Mouse (Mus musculus) intestine, postnatal 0 days (tissue): ENCODE results near the gene Prkag3. TPM values are rescaled to one million over a fixed set of nuclear protein-coding genes. Genes with fewer than 3 reads are reported as not detected.
A peak's percentile ranks its signal among the peaks of the same experiment; 100 is the strongest.

ENCODE experiments used
- ATAC-seq: fragments of 200-750 bp; cut with Nextera tagmentation; 2 replicates; pipeline ENCODE4 v1.8.0; 2017; ENCODE audit warnings: mild to moderate bottlenecking, moderate TSS enrichment, moderate library complexity
- H3K27ac ChIP-seq: fragments of 300-500 bp; sonication (generic); 2 replicates; pipeline ENCODE4 v1.5.1; 2014; ENCODE audit warnings: mild to moderate bottlenecking, low read depth, low read length, moderate library complexity
- H3K27me3 ChIP-seq: fragments of 300-500 bp; sonication (generic); replicated peaks from 2 replicates; pipeline ENCODE4 v1.6.1; 2014; ENCODE audit warnings: low read length, mixed read lengths; ENCODE audit not compliant: control insufficient read depth, insufficient read depth
- H3K36me3 ChIP-seq: fragments of 300-500 bp; sonication (generic); 2 replicates; pipeline ENCODE4 v1.6.1; 2014; ENCODE audit warnings: mild to moderate bottlenecking, moderate library complexity; ENCODE audit not compliant: control insufficient read depth, insufficient read depth
- H3K4me1 ChIP-seq: fragments of 300-500 bp; sonication (generic); replicated peaks from 2 replicates; pipeline ENCODE4 v1.6.1; 2014; ENCODE audit warnings: antibody characterized with exemption, low read length, mixed read lengths; ENCODE audit not compliant: control insufficient read depth, insufficient read depth
- H3K4me2 ChIP-seq: fragments of 300-500 bp; sonication (generic); replicated peaks from 2 replicates; pipeline ENCODE4 v1.6.1; 2014; ENCODE audit warnings: low read depth, mild to moderate bottlenecking, moderate library complexity
- H3K4me3 ChIP-seq: fragments of 300-500 bp; sonication (generic); 2 replicates; pipeline ENCODE4 v1.5.1; 2014; ENCODE audit warnings: low read depth, low read length
- H3K9ac ChIP-seq: fragments of 300-500 bp; sonication (generic); 2 replicates; pipeline ENCODE4 v1.6.1; 2014; ENCODE audit warnings: mild to moderate bottlenecking, low read depth, low read length
- H3K9me3 ChIP-seq: fragments of 300-500 bp; sonication (generic); 2 replicates; pipeline ENCODE4 v1.6.1; 2016; ENCODE audit warnings: mixed run types; ENCODE audit not compliant: control insufficient read depth
- CTCF ChIP-seq: sonication (generic); IDR thresholded peaks from 2 replicates; pipeline ENCODE4 v1.5.1; 2016; ENCODE audit warnings: low read depth, mild to moderate bottlenecking, control low read depth, antibody characterized with exemption, moderate library complexity
- WGBS: fragments of 180-500 bp; shearing (Covaris S2); extraction: QIAGEN DNeasy Blood & Tissue Kit; methylation state at CpG from one replicate; pipeline ENCODE4 v1.1.7; 2014; 5-methylcytosine and 5-hydroxymethylcytosine counted together
- polyA plus RNA-seq: library from polyadenylated mRNA; unstranded; fragments of >200 nt; fragmentation: Nextera tagmentation; extraction: Ambion mirVana; gene quantifications from 2 replicates; pipeline ENCODE4 v1.2.1, GENCODE M21; 2015

Prkag3 gene
- polyA plus RNA-seq, 1 experiment from 2014 or later = 0.09 TPM

GRCm38 (mm10) chr1:74771467-74771844 is 22.4 kb upstream of the Prkag3 start:
- WGBS = 0% methylated on average over 14 of the region's 26 CpGs
- Histone ChIP-seq H3K4me1 (no peaks in the 10 kb centered on the region; the same call in 1 of the 2 replicates), H3K9ac (no peak overlapping the region), H3K9me3 (no peaks in the 10 kb centered on the region), H3K4me3 (peak overlapping the region; percentile 41), H3K36me3 (no peaks in the 10 kb centered on the region), H3K4me2 (peak overlapping the region; percentile 78), H3K27ac (no peak overlapping the region), H3K27me3 (peaks cover 84% of the 10 kb centered on the region)
- TF ChIP-seq CTCF = no peak
- no peak for ATAC-seq

DNA sequence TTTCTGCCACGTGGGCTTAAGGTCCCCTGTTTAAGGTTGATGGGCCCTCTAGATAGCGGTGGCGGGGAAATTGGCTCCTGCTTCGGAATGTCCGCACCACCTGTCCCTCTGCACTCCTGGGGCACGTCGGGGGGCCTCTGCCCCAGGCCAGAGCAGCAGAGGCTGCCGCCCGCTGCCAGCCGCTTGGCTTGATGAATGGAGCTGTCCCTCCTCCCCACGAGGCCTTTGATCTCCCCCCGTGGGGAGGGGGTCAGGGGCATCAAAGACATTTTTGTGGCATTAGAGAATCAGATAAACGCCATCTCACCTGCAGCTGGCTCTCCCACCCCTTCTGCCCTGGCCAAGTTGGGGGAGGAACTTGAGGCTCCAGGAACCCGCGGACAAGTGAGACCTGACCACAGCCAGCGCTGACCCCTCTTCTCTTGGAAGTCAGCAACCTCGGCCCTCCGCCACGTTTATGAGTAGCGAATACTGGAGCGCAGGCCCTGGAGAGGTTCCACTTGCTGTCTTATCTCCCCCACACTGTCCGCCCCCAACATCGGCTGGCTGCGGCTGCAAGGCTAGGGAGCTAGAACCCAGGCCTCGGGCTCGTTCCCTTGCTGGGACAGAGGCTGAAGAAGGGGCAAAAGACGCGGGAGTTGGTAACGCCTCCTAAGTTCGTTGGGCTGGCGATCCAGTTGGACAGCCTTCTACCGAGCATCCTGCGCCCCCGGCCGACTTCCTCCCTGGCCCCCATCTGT is 21.9 kb upstream of the Prkag3 start:
- peaks cover 80% of the 10 kb centered on the region for H3K27me3 ChIP-seq

GRCm38 (mm10) chr1:74763081-74763480 is 14.1 kb upstream of the Prkag3 start:
- Histone ChIP-seq H3K27me3 (peaks cover 20% of the 10 kb centered on the region; the same call in 1 of the 2 replicates), H3K4me3 (no peak overlapping the region), H3K4me2 (no peak overlapping the region), H3K4me1 (no peaks in the 10 kb centered on the region), H3K36me3 (no peaks in the 10 kb centered on the region), H3K27ac (no peak overlapping the region), H3K9me3 (no peaks in the 10 kb centered on the region), H3K9ac (no peak overlapping the region)
- peak; percentile 79 for TF ChIP-seq CTCF
- no peak for ATAC-seq
- 3% methylated on average over 6 of the region's 6 CpGs for WGBS

More for the DNA sequence above, 21.9 kb upstream of the Prkag3 start:
- peak overlapping the region; percentile 78 for H3K4me2 ChIP-seq
- ATAC-seq = no peak
- no peak for TF ChIP-seq CTCF
- H3K27ac ChIP-seq = no peak overlapping the region
- 2% methylated on average over 35 of the region's 35 CpGs for WGBS
- H3K4me3 ChIP-seq = peak overlapping the region; percentile 41
- H3K9ac ChIP-seq = no peak overlapping the region
- no peaks in the 10 kb centered on the region for H3K9me3 ChIP-seq
- H3K36me3 ChIP-seq = no peaks in the 10 kb centered on the region
- H3K4me1 ChIP-seq = no peaks in the 10 kb centered on the region; the same call in 1 of the 2 replicates

DNA sequence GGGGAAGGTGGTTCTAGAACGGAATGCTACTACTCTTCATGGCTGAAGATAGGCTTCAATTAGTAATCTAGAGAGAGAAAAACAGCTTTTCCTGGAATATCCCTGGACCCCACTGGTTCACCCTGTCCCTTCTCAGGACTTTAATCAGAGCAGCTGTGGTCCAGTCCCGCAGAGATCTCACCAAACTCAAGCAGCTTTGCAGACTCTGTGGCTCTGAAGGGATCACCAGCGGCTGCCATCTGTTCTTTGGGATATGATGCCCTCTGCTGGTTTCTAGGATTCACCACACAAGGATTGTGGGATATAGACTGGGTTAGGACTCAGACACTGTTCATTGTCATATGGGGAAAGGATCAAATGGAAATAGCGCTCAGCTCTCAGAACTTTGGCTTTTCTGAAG is 10.8 kb upstream of the Prkag3 start:
- WGBS = 27% methylated on average over 4 of the region's 4 CpGs
- Histone ChIP-seq H3K4me2 (no peak overlapping the region), H3K4me3 (no peak overlapping the region), H3K4me1 (no peaks in the 10 kb centered on the region), H3K9ac (no peak overlapping the region), H3K36me3 (no peaks in the 10 kb centered on the region), H3K27ac (no peak overlapping the region), H3K27me3 (peaks cover 11% of the 10 kb centered on the region; the same call in 1 of the 2 replicates), H3K9me3 (no peaks in the 10 kb centered on the region)
- peak; percentile 62 for ATAC-seq
- peak; percentile 90 for TF ChIP-seq CTCF

- 42% methylated on average over 5 of the region's 5 CpGs for WGBS
- TF ChIP-seq CTCF = no peak
Observed at GRCm38 (mm10) chr1:74754175-74754785, 5.3 kb upstream of the Prkag3 start.

GRCm38 (mm10) chr1:74753266-74753974 is 4.4 kb upstream of the Prkag3 start:
- no peak overlapping the region for H3K27ac ChIP-seq
- 65% methylated on average over 8 of the region's 8 CpGs for WGBS
- H3K9me3 ChIP-seq = no peaks in the 10 kb centered on the region
- no peak for TF ChIP-seq CTCF
- no peak overlapping the region for H3K4me2 ChIP-seq
- H3K27me3 ChIP-seq = 0 out of 2 replicates have a peak, but pooled peaks cover 3% of the 10 kb centered on the region
- no peaks in the 10 kb centered on the region; the same call in none of the 2 replicates for H3K4me1 ChIP-seq
- no peak overlapping the region for H3K4me3 ChIP-seq
- no peaks in the 10 kb centered on the region for H3K36me3 ChIP-seq
- no peak for ATAC-seq
- H3K9ac ChIP-seq = no peak overlapping the region

More at GRCm38 (mm10) chr1:74754175-74754785, 5.3 kb upstream of the Prkag3 start:
- Histone ChIP-seq H3K4me1 (no peaks in the 10 kb centered on the region; the same call in 1 of the 2 replicates), H3K36me3 (no peaks in the 10 kb centered on the region), H3K4me2 (no peak overlapping the region), H3K27ac (no peak overlapping the region), H3K9me3 (no peaks in the 10 kb centered on the region), H3K9ac (no peak overlapping the region), H3K27me3 (0 out of 2 replicates have a peak, but pooled peaks cover under 1% of the 10 kb centered on the region), H3K4me3 (no peak overlapping the region)
- peak; percentile 93 for ATAC-seq
